Mouse (Mus musculus): ENCODE data around the gene Vmn1r199. TPM values are rescaled to one million over a fixed set of nuclear protein-coding genes. Genes with fewer than 3 reads are reported as not detected.
"Not testable (repeated sequence)": the region's sequence is repeated elsewhere in the genome, so short reads cannot be mapped to it uniquely, and the experiment has no call there.

The Vmn1r199 gene
- polyA plus RNA-seq (2014; fragmentation: Nextera tagmentation; extraction: Ambion mirVana), result not detected in 2 replicates

DNA sequence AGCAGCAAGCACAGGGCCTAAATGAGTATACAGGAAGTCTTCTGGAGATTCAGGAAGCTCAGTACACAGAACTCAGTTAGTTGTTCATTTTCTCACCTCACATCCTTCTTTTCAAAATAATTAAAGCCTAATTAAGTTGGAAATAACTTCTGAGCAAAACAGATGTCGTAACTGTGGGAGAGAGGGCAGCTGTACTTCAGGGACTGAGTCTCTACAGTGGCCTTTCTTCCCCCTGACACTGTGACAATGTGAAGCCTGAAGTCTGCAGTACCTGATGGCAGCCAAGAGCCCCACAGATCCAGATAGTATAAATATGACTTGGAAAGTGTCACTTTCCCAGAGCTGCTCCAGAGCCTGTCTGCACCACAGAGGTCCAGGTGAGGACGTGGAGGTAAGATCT is at the start of gene Vmn1r199:
TSS of gene Vmn1r199 (plus strand) at position 301 of the 400 bp plus-strand sequence.
- no peak within 1 kb of the TSS for H3K9ac ChIP-seq (ENCODE audit: low read length)
- ATAC-seq, result no peak
- no peaks in the 10 kb centered on the region for H3K4me1 ChIP-seq (ENCODE audit: control insufficient read depth, insufficient read depth, low read length)
- no peaks in the 10 kb centered on the region for H3K27me3 ChIP-seq (replicated peaks; ENCODE audit: control insufficient read depth, insufficient read depth, low read length)
- 73% methylated on average over 2 of the region's 2 CpGs for WGBS
- no peak within 1 kb of the TSS for H3K4me2 ChIP-seq (ENCODE audit: low read length)
- H3K4me3 ChIP-seq (ENCODE audit: low read depth, low read length), result no peak within 1 kb of the TSS
- no peak within 1 kb of the TSS for H3K27ac ChIP-seq (ENCODE audit: low read depth, low read length)
- no peaks in the 10 kb centered on the region for H3K9me3 ChIP-seq (replicated peaks; ENCODE audit: control insufficient read depth, low read length)
- H3K36me3 ChIP-seq (ENCODE audit: control insufficient read depth, insufficient read depth, low read length), result no peaks in the 10 kb centered on the region
- no peak for DNase-seq (ENCODE audit: low spot score)

DNA sequence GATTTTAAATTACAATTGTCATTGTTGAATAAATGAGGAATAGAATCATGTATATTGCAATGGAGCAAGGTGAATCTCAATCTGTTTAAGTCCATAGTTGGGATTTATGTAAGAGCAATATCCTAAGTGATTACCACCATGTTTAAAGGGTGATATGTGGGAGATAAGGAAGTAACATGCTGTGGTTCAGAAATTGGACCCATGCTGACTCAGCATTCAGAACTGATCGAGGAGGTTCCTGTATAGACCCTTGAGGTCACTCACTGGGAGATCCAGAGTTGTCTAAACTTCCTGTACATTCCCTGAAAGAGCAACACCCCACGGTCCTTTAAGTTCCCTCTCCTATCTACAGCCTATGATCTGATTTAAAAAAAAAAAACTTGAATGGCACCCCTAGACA is 46.3 kb upstream of the Vmn1r199 start:
- DNase-seq (ENCODE audit: low spot score) (no peak), ATAC-seq (no peak)
- Histone ChIP-seq H3K9ac (ENCODE audit: low read length) (no peak overlapping the region), H3K4me2 (ENCODE audit: low read length) (no peak overlapping the region), H3K9me3 (replicated peaks; ENCODE audit: control insufficient read depth, low read length) (no peaks in the 10 kb centered on the region), H3K4me1 (ENCODE audit: control insufficient read depth, insufficient read depth, low read length) (no peaks in the 10 kb centered on the region), H3K27me3 (replicated peaks; ENCODE audit: control insufficient read depth, insufficient read depth, low read length) (no peaks in the 10 kb centered on the region), H3K4me3 (ENCODE audit: low read depth, low read length) (no peak overlapping the region), H3K27ac (ENCODE audit: low read depth, low read length) (no peak overlapping the region), H3K36me3 (ENCODE audit: control insufficient read depth, insufficient read depth, low read length) (no peaks in the 10 kb centered on the region)
- 71% methylated on average over 2 of the region's 2 CpGs for WGBS

DNA sequence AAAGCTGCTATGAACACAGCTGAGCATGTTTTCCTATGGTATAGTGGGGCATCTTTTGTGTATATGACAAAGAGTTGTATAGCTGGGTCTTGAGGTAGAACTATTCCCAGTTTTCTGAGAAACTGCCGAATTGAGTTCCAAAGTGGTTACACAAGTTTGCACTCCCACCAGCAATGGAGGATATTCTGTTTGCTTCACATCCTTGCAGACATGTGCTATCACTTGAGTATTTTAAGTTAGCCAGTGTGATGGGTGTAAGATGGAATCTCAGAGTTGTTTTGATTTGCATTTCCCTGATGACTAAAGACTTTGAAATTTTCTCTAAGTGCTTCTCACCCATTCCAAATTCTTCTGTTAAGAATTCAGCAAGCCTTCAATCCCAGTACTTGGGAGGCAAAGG is 44.1 kb upstream of the Vmn1r199 start:
- no peaks in the 10 kb centered on the region for H3K27me3 ChIP-seq (replicated peaks; ENCODE audit: control insufficient read depth, insufficient read depth, low read length)
- H3K36me3 ChIP-seq (ENCODE audit: control insufficient read depth, insufficient read depth, low read length), result no peaks in the 10 kb centered on the region
- H3K4me2 ChIP-seq (ENCODE audit: low read length), result no peak overlapping the region
- 89% methylated on average over 1 of the region's 1 CpGs for WGBS
- DNase-seq (ENCODE audit: low spot score) (no peak), ATAC-seq (no peak)
- no peak overlapping the region for H3K9ac ChIP-seq (ENCODE audit: low read length)
- no peak overlapping the region for H3K27ac ChIP-seq (ENCODE audit: low read depth, low read length)
- H3K9me3 ChIP-seq (replicated peaks; ENCODE audit: control insufficient read depth, low read length), result no peaks in the 10 kb centered on the region
- H3K4me3 ChIP-seq (ENCODE audit: low read depth, low read length), result no peak overlapping the region
- H3K4me1 ChIP-seq (ENCODE audit: control insufficient read depth, insufficient read depth, low read length), result no peaks in the 10 kb centered on the region

DNA sequence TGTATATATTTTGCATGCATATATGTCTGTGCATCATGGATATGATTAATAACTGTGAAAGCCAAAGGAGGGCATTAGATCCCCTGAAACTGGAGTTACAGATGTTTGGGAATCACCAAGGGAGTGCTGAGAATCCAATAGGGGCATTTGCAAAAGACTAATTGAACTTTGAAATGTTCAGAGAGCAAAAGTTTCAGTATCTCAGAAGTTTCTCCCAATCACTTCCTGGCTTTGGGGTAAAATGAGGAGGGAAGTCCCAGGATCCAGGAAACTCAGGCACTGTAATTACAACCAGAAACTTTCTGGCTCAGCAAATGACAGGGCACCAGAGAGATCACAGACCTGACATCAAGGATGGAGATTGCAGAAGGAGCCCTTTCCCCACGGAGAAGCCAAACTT is 29.6 kb upstream of the Vmn1r199 start, which contains the start of gene Vmn1r198:
TSS of gene Vmn1r198 (plus strand) at position 301 of the 400 bp plus-strand sequence.
- no peak within 1 kb of the TSS for H3K27ac ChIP-seq (ENCODE audit: low read depth, low read length)
- no peak within 1 kb of the TSS for H3K9ac ChIP-seq (ENCODE audit: low read length)
- no peak within 1 kb of the TSS for H3K4me3 ChIP-seq (ENCODE audit: low read depth, low read length)
- H3K9me3 ChIP-seq (replicated peaks; ENCODE audit: control insufficient read depth, low read length), result no peaks in the 10 kb centered on the region
- H3K36me3 ChIP-seq (ENCODE audit: control insufficient read depth, insufficient read depth, low read length), result no peaks in the 10 kb centered on the region
- H3K27me3 ChIP-seq (replicated peaks; ENCODE audit: control insufficient read depth, insufficient read depth, low read length), result no peaks in the 10 kb centered on the region
- DNase-seq (ENCODE audit: low spot score) (no peak), ATAC-seq (no peak)
- WGBS, result 65% methylated on average over 1 of the region's 1 CpGs
- no peak within 1 kb of the TSS for H3K4me2 ChIP-seq (ENCODE audit: low read length)
- H3K4me1 ChIP-seq (ENCODE audit: control insufficient read depth, insufficient read depth, low read length), result no peaks in the 10 kb centered on the region

DNA sequence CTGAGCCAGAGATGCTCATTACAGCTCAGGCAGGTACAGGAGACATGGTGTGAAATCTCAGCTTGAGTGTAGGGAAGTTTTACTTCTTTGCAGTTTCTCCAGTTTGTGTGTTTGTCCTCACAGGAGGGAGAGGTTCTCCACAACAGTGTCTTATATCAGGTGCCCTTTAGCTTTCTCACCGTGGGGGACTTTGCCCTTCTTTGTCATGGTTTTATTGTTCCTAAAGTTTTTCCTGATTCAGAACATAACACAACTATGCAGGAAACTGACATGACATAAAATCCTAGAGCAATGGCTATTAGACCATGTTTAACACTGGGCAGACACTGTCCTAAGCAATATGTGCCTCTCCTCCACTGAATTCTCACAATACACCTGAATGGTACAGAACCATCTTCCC is 28.8 kb upstream of the Vmn1r199 start:
- no peak overlapping the region for H3K4me2 ChIP-seq (ENCODE audit: low read length)
- H3K36me3 ChIP-seq (ENCODE audit: control insufficient read depth, insufficient read depth, low read length), result no peaks in the 10 kb centered on the region
- DNase-seq (ENCODE audit: low spot score) (no peak), ATAC-seq (no peak)
- no peak overlapping the region for H3K4me3 ChIP-seq (ENCODE audit: low read depth, low read length)
- H3K27ac ChIP-seq (ENCODE audit: low read depth, low read length), result no peak overlapping the region
- 88% methylated on average over 1 of the region's 1 CpGs for WGBS
- no peaks in the 10 kb centered on the region for H3K27me3 ChIP-seq (replicated peaks; ENCODE audit: control insufficient read depth, insufficient read depth, low read length)
- no peaks in the 10 kb centered on the region for H3K4me1 ChIP-seq (ENCODE audit: control insufficient read depth, insufficient read depth, low read length)
- no peak overlapping the region for H3K9ac ChIP-seq (ENCODE audit: low read length)
- no peaks in the 10 kb centered on the region for H3K9me3 ChIP-seq (replicated peaks; ENCODE audit: control insufficient read depth, low read length)

DNA sequence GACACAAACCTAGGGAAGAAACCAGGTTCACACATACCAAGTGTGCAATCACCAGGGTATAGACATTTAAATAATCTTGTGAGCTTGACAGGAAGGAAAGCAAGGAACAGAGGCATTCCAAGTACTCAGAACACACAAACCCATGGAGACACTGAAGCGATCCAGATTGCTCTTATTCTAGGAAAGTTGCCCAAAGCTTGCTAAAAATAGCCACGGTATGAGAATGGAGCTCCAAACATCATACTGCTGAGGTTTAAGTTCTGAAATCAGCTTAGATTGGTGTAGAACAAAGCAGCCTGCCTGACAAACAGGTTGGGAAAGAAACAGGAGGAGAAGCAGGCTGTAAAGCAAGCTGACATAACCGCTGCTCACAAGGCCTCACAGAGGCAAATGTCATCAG is 1.5 kb downstream of the Vmn1r199 start:
- H3K4me2 ChIP-seq (ENCODE audit: low read length); H3K4me3 ChIP-seq (ENCODE audit: low read depth, low read length); H3K36me3 ChIP-seq (ENCODE audit: control insufficient read depth, insufficient read depth, low read length); DNase-seq (ENCODE audit: low spot score); H3K4me1 ChIP-seq (ENCODE audit: control insufficient read depth, insufficient read depth, low read length); H3K9ac ChIP-seq (ENCODE audit: low read length); H3K9me3 ChIP-seq (replicated peaks; ENCODE audit: control insufficient read depth, low read length); H3K27me3 ChIP-seq (replicated peaks; ENCODE audit: control insufficient read depth, insufficient read depth, low read length); ATAC-seq; H3K27ac ChIP-seq (ENCODE audit: low read depth, low read length): not testable (repeated sequence)
- WGBS, result 82% methylated on average over 3 of the region's 3 CpGs

DNA sequence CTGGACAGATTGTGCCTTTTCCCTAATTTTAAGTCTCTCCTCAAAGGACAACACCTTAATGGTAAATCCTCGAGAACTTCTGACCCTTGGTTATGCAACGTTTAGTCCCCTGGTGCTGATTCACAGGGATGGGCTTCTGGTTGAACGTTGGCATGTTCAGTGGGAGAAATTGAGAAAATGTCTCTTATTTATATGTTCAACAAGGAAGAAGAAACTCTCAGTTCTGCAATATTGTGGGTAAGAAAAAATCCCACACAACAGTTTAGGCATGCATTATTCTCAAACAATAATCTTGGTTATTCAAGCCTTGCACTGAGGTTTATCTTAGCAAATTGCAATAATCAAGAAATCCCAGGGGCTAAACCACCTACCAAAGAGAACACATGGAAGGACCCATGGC is 3.8 kb downstream of the Vmn1r199 start:
- H3K4me1 ChIP-seq (ENCODE audit: control insufficient read depth, insufficient read depth, low read length), result no peaks in the 10 kb centered on the region
- H3K27me3 ChIP-seq (replicated peaks; ENCODE audit: control insufficient read depth, insufficient read depth, low read length), result no peaks in the 10 kb centered on the region
- H3K4me3 ChIP-seq (ENCODE audit: low read depth, low read length), result no peak overlapping the region
- DNase-seq (ENCODE audit: low spot score) (no peak), ATAC-seq (no peak)
- no peaks in the 10 kb centered on the region for H3K36me3 ChIP-seq (ENCODE audit: control insufficient read depth, insufficient read depth, low read length)
- 86% methylated on average over 3 of the region's 3 CpGs for WGBS
- no peak overlapping the region for H3K4me2 ChIP-seq (ENCODE audit: low read length)
- no peak overlapping the region for H3K9ac ChIP-seq (ENCODE audit: low read length)
- H3K9me3 ChIP-seq (replicated peaks; ENCODE audit: control insufficient read depth, low read length), result no peaks in the 10 kb centered on the region
- H3K27ac ChIP-seq (ENCODE audit: low read depth, low read length), result no peak overlapping the region

DNA sequence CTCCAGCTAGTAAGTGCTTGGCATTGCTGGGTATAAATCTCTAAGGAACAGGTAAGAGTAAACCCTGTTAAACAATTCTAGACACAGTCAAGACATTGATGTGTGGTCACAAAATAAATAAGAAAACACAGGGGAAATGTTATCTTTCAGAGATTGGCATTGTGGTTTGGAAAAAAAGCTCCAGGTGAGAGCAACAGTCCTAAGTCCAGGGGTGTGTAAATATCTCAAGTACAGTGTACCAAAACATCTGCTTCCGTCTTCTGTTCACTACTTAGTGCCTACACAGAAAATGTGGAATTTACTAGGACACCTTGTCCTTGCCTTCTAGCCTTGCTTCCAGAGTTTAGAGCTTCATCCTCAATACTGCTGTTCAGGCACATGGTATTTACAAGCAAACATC is 7.4 kb downstream of the Vmn1r199 start:
- no peak overlapping the region for H3K4me2 ChIP-seq (ENCODE audit: low read length)
- H3K36me3 ChIP-seq (ENCODE audit: control insufficient read depth, insufficient read depth, low read length), result no peaks in the 10 kb centered on the region
- no peak overlapping the region for H3K9ac ChIP-seq (ENCODE audit: low read length)
- no peak for ATAC-seq
- H3K27me3 ChIP-seq (replicated peaks; ENCODE audit: control insufficient read depth, insufficient read depth, low read length), result no peaks in the 10 kb centered on the region
- WGBS, result 92% methylated on average over 1 of the region's 1 CpGs
- no peak for DNase-seq (ENCODE audit: low spot score)
- no peak overlapping the region for H3K27ac ChIP-seq (ENCODE audit: low read depth, low read length)
- H3K4me3 ChIP-seq (ENCODE audit: low read depth, low read length), result no peak overlapping the region
- no peaks in the 10 kb centered on the region for H3K9me3 ChIP-seq (replicated peaks; ENCODE audit: control insufficient read depth, low read length)
- no peaks in the 10 kb centered on the region for H3K4me1 ChIP-seq (ENCODE audit: control insufficient read depth, insufficient read depth, low read length)

DNA sequence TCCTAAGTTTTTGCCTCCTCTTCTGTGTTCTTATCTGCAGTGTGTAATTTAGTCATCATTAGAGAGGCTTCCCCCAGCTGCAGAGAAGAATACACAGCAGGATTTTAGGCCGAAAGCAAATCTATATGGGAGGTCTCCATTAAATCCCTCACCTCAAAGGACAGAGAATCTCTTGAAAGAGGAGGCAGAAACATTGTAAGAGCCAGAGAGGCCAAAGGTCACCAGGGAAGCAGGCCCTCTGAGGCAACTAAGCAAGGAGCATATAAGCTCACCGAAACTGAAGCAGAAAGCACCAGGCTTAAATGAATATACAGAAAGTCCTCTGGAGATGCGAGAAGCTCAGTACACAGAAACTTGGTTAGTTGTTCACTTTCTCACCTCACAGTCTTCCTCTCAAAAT is 10.5 kb downstream of the Vmn1r199 start, which contains the start of gene Vmn1r200:
TSS of gene Vmn1r200 (plus strand) at position 301 of the 400 bp plus-strand sequence.
- no peaks in the 10 kb centered on the region for H3K4me1 ChIP-seq (ENCODE audit: control insufficient read depth, insufficient read depth, low read length)
- H3K9me3 ChIP-seq (replicated peaks; ENCODE audit: control insufficient read depth, low read length), result no peaks in the 10 kb centered on the region
- no peak within 1 kb of the TSS for H3K4me2 ChIP-seq (ENCODE audit: low read length)
- DNase-seq (ENCODE audit: low spot score) (peak; percentile 12), ATAC-seq (no peak)
- H3K9ac ChIP-seq (ENCODE audit: low read length), result no peak within 1 kb of the TSS
- no peak within 1 kb of the TSS for H3K27ac ChIP-seq (ENCODE audit: low read depth, low read length)
- H3K27me3 ChIP-seq (replicated peaks; ENCODE audit: control insufficient read depth, insufficient read depth, low read length), result no peaks in the 10 kb centered on the region
- WGBS, result 13% methylated on average over 3 of the region's 3 CpGs
- H3K4me3 ChIP-seq (ENCODE audit: low read depth, low read length), result no peak within 1 kb of the TSS
- no peaks in the 10 kb centered on the region for H3K36me3 ChIP-seq (ENCODE audit: control insufficient read depth, insufficient read depth, low read length)

Data from forebrain, embryonic 14.5 days (tissue).